Mouse (Mus musculus): ENCODE results near the gene Ppp1r14a.

- TF ChIP-seq CTCF (IDR thresholded peaks at IDR 0.05; ENCODE audit: extremely low read depth, insufficient read depth, low read length) (no peak), POLR2A (IDR thresholded peaks at IDR 0.05; ENCODE audit: extremely low read depth, insufficient read depth, low read length) (no peak)
These were observed 23.5 kb upstream of the Ppp1r14a start for GRCm38 (mm10) chr7:29265636-29266035.

Data from cortical plate, adult 2 months (tissue).